Mouse (Mus musculus) CH12.LX (cell line): ENCODE results near the gene Adgrb3. TPM values are rescaled to one million over a fixed set of nuclear protein-coding genes. Genes with fewer than 3 reads are reported as not detected.

Experiments used
- DNase-seq: peaks from one replicate; pipeline ENCODE4 v3.0.0-alpha.2; 2013; ENCODE audit errors: extremely low read depth
- H3K27ac ChIP-seq: 2 replicates; pipeline ENCODE4 v1.5.1; 2012; ENCODE audit warnings: low read depth, mild to moderate bottlenecking, control low read depth, moderate library complexity; ENCODE audit not compliant: insufficient read depth
- H3K27me3 ChIP-seq: replicated peaks from 2 replicates; pipeline ENCODE3; 2012; ENCODE audit warnings: inconsistent platforms
- H3K36me3 ChIP-seq, 2 experiments: replicated peaks in 1 of 2; 2 replicates each; pipeline versions ENCODE3 to v1.6.1; 2012; ENCODE audit warnings: inconsistent platforms in 1 of 2, low read length in 1 of 2, mild to moderate bottlenecking in 1 of 2, mixed read lengths in 1 of 2, moderate library complexity in 1 of 2; ENCODE audit not compliant: control insufficient read depth in 1 of 2, insufficient read depth in 1 of 2
- H3K4me1 ChIP-seq, 2 experiments: 2 replicates each; pipeline ENCODE4 v1.6.1; 2012; ENCODE audit warnings: inconsistent platforms in 1 of 2, moderate library complexity in 1 of 2; ENCODE audit not compliant: insufficient read depth in 2 of 2, control insufficient read depth in 1 of 2
- H3K4me2 ChIP-seq: 2 replicates; pipeline ENCODE4 v1.6.1; 2012; ENCODE audit warnings: low read depth, mild to moderate bottlenecking, control low read depth; ENCODE audit not compliant: poor library complexity, insufficient read depth, severe bottlenecking
- H3K4me3 ChIP-seq, 3 experiments: fragments of 150-350 bp in 1 of 3; sonication (generic) in 1 of 3; replicated peaks in 1 of 3; 2 replicates each; pipeline versions ENCODE3 to v1.5.1; 2011 to 2012; ENCODE audit warnings: low read depth in 2 of 3, low read length in 2 of 3, mild to moderate bottlenecking in 2 of 3, moderate library complexity in 2 of 3, control low read depth in 1 of 3, improper control_type of control experiment in 1 of 3, inconsistent platforms in 1 of 3, mixed read lengths in 1 of 3; ENCODE audit not compliant: poor library complexity in 1 of 3
- H3K79me2 ChIP-seq: replicated peaks from 2 replicates; pipeline ENCODE4 v1.6.1; 2012; ENCODE audit warnings: mild to moderate bottlenecking, moderate library complexity; ENCODE audit not compliant: control insufficient read depth, poor library complexity, insufficient read depth, severe bottlenecking; ENCODE audit errors: extremely low read depth
- H3K9ac ChIP-seq: 2 replicates; pipeline ENCODE4 v1.6.1; 2012; ENCODE audit warnings: low read depth, mild to moderate bottlenecking, control low read depth, moderate library complexity; ENCODE audit not compliant: insufficient read depth
- H3K9me3 ChIP-seq: replicated peaks from 2 replicates; pipeline ENCODE3; 2012; ENCODE audit warnings: low read length, inconsistent platforms, mixed read lengths
- BHLHE40 ChIP-seq: IDR thresholded peaks from 2 replicates; pipeline ENCODE4 v1.6.1; 2011; ENCODE audit warnings: mild to moderate bottlenecking, low read depth, low read length, improper control_type of control experiment
- CHD1 ChIP-seq: IDR thresholded peaks from 2 replicates; pipeline ENCODE4 v1.6.1; 2012; ENCODE audit warnings: low read depth, low read length, improper control_type of control experiment, inconsistent platforms
- ETS1 ChIP-seq: conservative IDR thresholded peaks from 2 replicates; pipeline ENCODE4 v1.6.1; 2012; ENCODE audit warnings: low read depth, mild to moderate bottlenecking, inconsistent platforms, low read length, improper control_type of control experiment, moderate library complexity
- HCFC1 ChIP-seq: IDR thresholded peaks from 2 replicates; pipeline ENCODE4 v1.6.1; 2012; ENCODE audit warnings: low read depth, mild to moderate bottlenecking, inconsistent platforms, low read length, improper control_type of control experiment
- KAT2A ChIP-seq: IDR thresholded peaks from 2 replicates; pipeline ENCODE4 v1.6.1; 2012; ENCODE audit warnings: low read length, improper control_type of control experiment, inconsistent platforms; ENCODE audit not compliant: insufficient replicate concordance
- NELFE ChIP-seq: IDR thresholded peaks from 2 replicates; pipeline ENCODE4 v1.6.1; 2011; ENCODE audit warnings: low read depth, low read length, improper control_type of control experiment
- POLR2A ChIP-seq: IDR thresholded peaks from 2 replicates; pipeline ENCODE4 v1.6.1; 2011; ENCODE audit warnings: low read depth, mild to moderate bottlenecking, improper control_type of control experiment, low read length
- POLR2AphosphoS2 ChIP-seq: IDR thresholded peaks from 2 replicates; pipeline ENCODE4 v1.6.1; 2011; ENCODE audit warnings: low read depth, low read length, improper control_type of control experiment
- RAD21 ChIP-seq: IDR thresholded peaks from 2 replicates; pipeline ENCODE4 v1.6.1; 2011; ENCODE audit warnings: low read depth, mild to moderate bottlenecking, low read length, improper control_type of control experiment, moderate library complexity
- SIN3A ChIP-seq: IDR thresholded peaks from 2 replicates; pipeline ENCODE4 v1.6.1; 2012; ENCODE audit warnings: low read length, improper control_type of control experiment, inconsistent platforms
- SMC3 ChIP-seq: IDR thresholded peaks from 2 replicates; pipeline ENCODE4 v1.6.1; 2011; ENCODE audit warnings: low read depth, low read length, improper control_type of control experiment
- UBTF ChIP-seq: IDR thresholded peaks from 2 replicates; pipeline ENCODE4 v1.6.1; 2012; ENCODE audit warnings: low read depth, mild to moderate bottlenecking, inconsistent platforms, low read length, improper control_type of control experiment, moderate library complexity
- ZC3H11A ChIP-seq: IDR thresholded peaks from 2 replicates; pipeline ENCODE4 v1.6.1; 2012; ENCODE audit warnings: low read depth, mild to moderate bottlenecking, inconsistent platforms, low read length, improper control_type of control experiment
- ZKSCAN1 ChIP-seq: IDR thresholded peaks from 2 replicates; pipeline ENCODE4 v1.6.1; 2012; ENCODE audit warnings: low read depth, inconsistent platforms, low read length, improper control_type of control experiment, borderline replicate concordance
- dilution Hi-C: fragments of 300-500 bp; cut with MboI; formaldehyde crosslinking; loops from 2 replicates; pipeline ENCODE4 v1.14.3; 2020; ENCODE audit warnings: low sequenced_read_pairs; ENCODE audit not compliant: extremely low pct_unique_long_range_greater_than_20kb, extremely low pct_ligation_motif_present
- in situ Hi-C: fragments of 300-500 bp; cut with MboI; formaldehyde crosslinking; loops from 3 replicates; pipeline ENCODE4 v1.14.3; 2019; ENCODE audit warnings: low sequenced_read_pairs, low pct_ligation_motif_present, low pct_unique_long_range_greater_than_20kb, mixed read lengths
- polyA plus RNA-seq: library from polyadenylated mRNA; unstranded; fragments of >175 nt; gene quantifications from 2 replicates; pipeline ENCODE4 v1.2.1, GENCODE M21; 2012; ENCODE audit warnings: low read depth; ENCODE audit not compliant: insufficient read length
- total RNA-seq, 2 experiments: library from RNA; depleted of rRNA; stranded (reverse); fragments of 300-350 nt in 1 of 2; fragments of >200 nt in 1 of 2; gene quantifications; 2 replicates each; pipeline ENCODE4 v1.2.3; 2012 to 2014

The Adgrb3 gene
- total and polyA plus RNA-seq, 3 experiments: not detected

GRCm38 (mm10) chr1:25181881-25182280 lies 647.6 kb downstream of the Adgrb3 start:
- Histone ChIP-seq H3K27me3 (no peaks in the 10 kb centered on the region), H3K4me3 (no peak overlapping the region), H3K36me3 (no peaks in the 10 kb centered on the region), H3K9me3 (peaks cover 53% of the 10 kb centered on the region), H3K4me2 (no peak overlapping the region), H3K27ac (no peak overlapping the region), H3K79me2 (no peaks in the 10 kb centered on the region), H3K9ac (no peak overlapping the region), H3K4me1 (no peaks in the 10 kb centered on the region)
- DNase-seq: no peak
- in situ Hi-C loops (no loop called here), dilution Hi-C loops (no loop called here)
- TF ChIP-seq POLR2AphosphoS2: no peak

- Histone ChIP-seq H3K4me2 (no peak overlapping the region), H3K9ac (no peak overlapping the region), H3K9me3 (peaks cover 53% of the 10 kb centered on the region), H3K4me3 (no peak overlapping the region), H3K27me3 (no peaks in the 10 kb centered on the region), H3K79me2 (no peaks in the 10 kb centered on the region), H3K36me3 (no peaks in the 10 kb centered on the region), H3K4me1 (no peaks in the 10 kb centered on the region), H3K27ac (no peak overlapping the region)
- in situ Hi-C loops (no loop called here), dilution Hi-C loops (no loop called here)
- no peak for DNase-seq
- no peak for TF ChIP-seq ZC3H11A
- TF ChIP-seq UBTF: no peak
- no peak for TF ChIP-seq KAT2A
- TF ChIP-seq BHLHE40: no peak
- TF ChIP-seq ZKSCAN1: no peak
Measured at GRCm38 (mm10) chr1:25180615-25181014, 648.9 kb downstream of the Adgrb3 start.

- no peak overlapping the region for H3K27ac ChIP-seq
- peaks cover 47% of the 10 kb centered on the region for H3K9me3 ChIP-seq
- H3K4me1 ChIP-seq: no peaks in the 10 kb centered on the region
- no peak overlapping the region for H3K9ac ChIP-seq
- no peak for TF ChIP-seq ETS1
- TF ChIP-seq CHD1: no peak
- TF ChIP-seq RAD21: no peak
- no peak for TF ChIP-seq SIN3A
- no peak for TF ChIP-seq SMC3
- TF ChIP-seq UBTF: no peak
- no peak for TF ChIP-seq BHLHE40
- no peak for TF ChIP-seq POLR2A
- TF ChIP-seq HCFC1: no peak
- no peak for TF ChIP-seq ZKSCAN1
- TF ChIP-seq KAT2A: no peak
- TF ChIP-seq NELFE: no peak
- TF ChIP-seq, all 38 proteins: peak for 0
- H3K4me3 ChIP-seq: no peak overlapping the region
- dilution Hi-C loops: no loop called here
- H3K79me2 ChIP-seq: no peaks in the 10 kb centered on the region
- H3K27me3 ChIP-seq: no peaks in the 10 kb centered on the region
- no peaks in the 10 kb centered on the region for H3K36me3 ChIP-seq
- in situ Hi-C loops: no loop called here
- no peak overlapping the region for H3K4me2 ChIP-seq
- DNase-seq: no peak
Measured at GRCm38 (mm10) chr1:25179860-25180582, 649.5 kb downstream of the Adgrb3 start.
